Mouse (Mus musculus) mature B cell (primary cell): ENCODE measurements around the gene Ptger4.

ENCODE experiments used
- in situ Hi-C: fragments of 300-500 bp; cut with MboI; formaldehyde crosslinking; loops from 2 replicates; pipeline ENCODE4 v1.14.3; 2019

Gene Ptger4

GRCm38 (mm10) chr15:5184668-5185330, 59.2 kb downstream of the Ptger4 start:
- in situ Hi-C loops: loop anchor here (25.0 kb wide), 1 partner anchor 1028 kb away; no protein-coding TSS in a partner anchor

DNA sequence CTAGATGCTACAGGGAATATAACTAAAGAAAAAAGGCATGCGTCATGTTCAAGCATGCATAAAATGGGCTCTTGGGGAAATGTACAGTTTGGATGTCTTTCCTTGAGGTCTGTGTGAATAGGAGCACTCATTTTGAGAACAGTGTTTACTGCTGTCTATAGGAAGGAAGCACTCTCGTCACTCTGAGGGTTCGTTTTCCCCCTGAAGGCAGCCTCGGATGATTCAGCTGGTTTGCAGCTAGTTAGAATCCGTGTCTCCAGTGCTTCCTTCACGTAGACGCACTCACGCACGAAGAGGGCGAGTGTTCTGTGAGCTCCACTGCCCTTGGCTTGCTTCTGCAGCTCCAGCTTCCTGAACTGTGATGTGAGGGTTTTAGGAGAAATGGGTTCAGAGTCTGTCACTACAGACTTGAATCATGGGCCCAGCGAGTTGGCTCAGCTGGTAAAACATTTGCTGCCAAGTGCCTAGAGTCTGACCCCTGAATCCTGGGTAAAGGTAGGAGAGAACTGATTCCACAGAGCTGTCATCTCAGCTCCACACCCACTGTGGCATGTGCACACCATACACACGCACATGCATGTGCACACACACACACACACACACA, 70.7 kb downstream of the Ptger4 start:
- in situ Hi-C loops: no loop called here

GRCm38 (mm10) chr15:5165121-5165773, 78.7 kb downstream of the Ptger4 start:
- in situ Hi-C loops: no loop called here

GRCm38 (mm10) chr15:5158827-5159226, 85.2 kb downstream of the Ptger4 start:
- in situ Hi-C loops: no loop called here

GRCm38 (mm10) chr15:5157386-5157785, 86.6 kb downstream of the Ptger4 start:
- in situ Hi-C loops: no loop called here
